Mouse (Mus musculus) lung, adult 2 months (tissue): ENCODE data around the gene Cdr2l. TPM values are rescaled to one million over a fixed set of nuclear protein-coding genes. Genes with fewer than 3 reads are reported as not detected.

Experiments used
- DNase-seq: peaks from one replicate; pipeline ENCODE4 v3.0.0; 2022
- H3K4me1 ChIP-seq: fragments of 200-500 bp; 2 replicates; pipeline ENCODE4 v1.6.1; 2011; ENCODE audit warnings: low read length; ENCODE audit not compliant: control insufficient read depth, insufficient read depth
- H3K4me3 ChIP-seq: fragments of 200-500 bp; replicated peaks from 2 replicates; pipeline ENCODE3; 2011; ENCODE audit warnings: low read depth, mild to moderate bottlenecking, control low read depth, low read length; ENCODE audit errors: extremely low read depth
- CTCF ChIP-seq: fragments of 200-500 bp; IDR thresholded peaks from 2 replicates; pipeline ENCODE4 v1.5.1; 2011; ENCODE audit warnings: mild to moderate bottlenecking, low read length, control low read depth; ENCODE audit not compliant: insufficient read depth
- POLR2A ChIP-seq: fragments of 200-500 bp; IDR thresholded peaks from 2 replicates; pipeline ENCODE4 v1.6.1; 2011; ENCODE audit warnings: low read depth, mild to moderate bottlenecking, control low read depth, low read length, borderline replicate concordance; ENCODE audit errors: extremely low read depth
- WGBS: fragments of 180-500 bp; shearing (Covaris S2); methylation state at CpG from one replicate; pipeline ENCODE4 v1.1.7; 2018; 5-methylcytosine and 5-hydroxymethylcytosine counted together
- polyA plus RNA-seq: library from polyadenylated mRNA; depleted of rRNA; stranded (reverse); fragments of >200 nt; gene quantifications from 2 replicates; pipeline ENCODE4 v1.2.3, GENCODE M21; 2012

Cdr2l gene
- polyA plus RNA-seq, 1 experiment, result 29.1 TPM

GRCm38 (mm10) chr11:115423091-115423490, 41.4 kb downstream of the Cdr2l start:
- WGBS, result 80% methylated on average over 3 of the region's 3 CpGs
- Histone ChIP-seq H3K4me1 (peaks cover 16% of the 10 kb centered on the region), H3K4me3 (no peak overlapping the region)
- DNase-seq, result no peak
- TF ChIP-seq CTCF (no peak), POLR2A (no peak)

GRCm38 (mm10) chr11:115424666-115425065, 43.0 kb downstream of the Cdr2l start:
- peaks cover 12% of the 10 kb centered on the region for H3K4me1 ChIP-seq
- no peak for DNase-seq
- WGBS, result 85% methylated on average over 7 of the region's 7 CpGs
- no peak overlapping the region for H3K4me3 ChIP-seq
- TF ChIP-seq POLR2A (no peak), CTCF (no peak)

GRCm38 (mm10) chr11:115425671-115426070, 44.0 kb downstream of the Cdr2l start:
- TF ChIP-seq CTCF (no peak), POLR2A (no peak)
- no peak overlapping the region for H3K4me3 ChIP-seq
- no peak for DNase-seq
- peaks cover 12% of the 10 kb centered on the region for H3K4me1 ChIP-seq
- 83% methylated on average over 6 of the region's 6 CpGs for WGBS

GRCm38 (mm10) chr11:115427482-115428331, 46.0 kb downstream of the Cdr2l start:
- 23% methylated on average over 20 of the region's 20 CpGs for whole genome bisulfite sequencing
- Histone ChIP-seq H3K4me3 (peak overlapping the region; percentile 35), H3K4me1 (peaks cover 7% of the 10 kb centered on the region)
- DNase-seq, result peak; percentile 41
- TF ChIP-seq CTCF (peak; percentile 74), POLR2A (no peak)

- peaks cover 7% of the 10 kb centered on the region for H3K4me1 ChIP-seq
- WGBS, result 77% methylated on average over 7 of the region's 7 CpGs
- no peak for DNase-seq
- TF ChIP-seq POLR2A (no peak), CTCF (no peak)
- H3K4me3 ChIP-seq, result no peak overlapping the region
Observed at GRCm38 (mm10) chr11:115429307-115429706, 47.6 kb downstream of the Cdr2l start.

- TF ChIP-seq CTCF, result no peak
- no peak for DNase-seq
- no peak overlapping the region for H3K4me3 ChIP-seq
- WGBS, result 92% methylated on average over 6 of the region's 6 CpGs
- peaks cover 7% of the 10 kb centered on the region for H3K4me1 ChIP-seq
Observed at GRCm38 (mm10) chr11:115430561-115430960, 48.8 kb downstream of the Cdr2l start.

- Histone ChIP-seq H3K4me1 (peaks cover 3% of the 10 kb centered on the region), H3K4me3 (no peak overlapping the region)
- no peak for DNase-seq
- 56% methylated on average over 4 of the region's 4 CpGs for WGBS
- TF ChIP-seq CTCF, result no peak
- no peak for TF ChIP-seq POLR2A
Observed at GRCm38 (mm10) chr11:115432814-115433213, 51.1 kb downstream of the Cdr2l start.

- H3K4me1 ChIP-seq, result no peaks in the 10 kb centered on the region
- WGBS, result 77% methylated on average over 6 of the region's 6 CpGs
- DNase-seq, result no peak
Observed at GRCm38 (mm10) chr11:115433342-115433741, 51.6 kb downstream of the Cdr2l start.

GRCm38 (mm10) chr11:115435596-115436337, 54.1 kb downstream of the Cdr2l start:
- DNase-seq, result no peak
- no peak for TF ChIP-seq POLR2A
- no peak for TF ChIP-seq CTCF
- Histone ChIP-seq H3K4me3 (no peak overlapping the region), H3K4me1 (no peaks in the 10 kb centered on the region)
- WGBS, result 10% methylated on average over 31 of the region's 31 CpGs

More at GRCm38 (mm10) chr11:115433342-115433741, 51.6 kb downstream of the Cdr2l start:
- no peak overlapping the region for H3K4me3 ChIP-seq
- no peak for TF ChIP-seq POLR2A
- TF ChIP-seq CTCF, result no peak
